Mouse (Mus musculus): ENCODE results near the gene Ttc7b.
A peak's percentile ranks its signal among the peaks of the same experiment; 100 is the strongest.

The Ttc7b gene

GRCm38 (mm10) chr12:100325618-100326017 lies 195.0 kb downstream of the Ttc7b start:
- no peak for DNase-seq

DNA sequence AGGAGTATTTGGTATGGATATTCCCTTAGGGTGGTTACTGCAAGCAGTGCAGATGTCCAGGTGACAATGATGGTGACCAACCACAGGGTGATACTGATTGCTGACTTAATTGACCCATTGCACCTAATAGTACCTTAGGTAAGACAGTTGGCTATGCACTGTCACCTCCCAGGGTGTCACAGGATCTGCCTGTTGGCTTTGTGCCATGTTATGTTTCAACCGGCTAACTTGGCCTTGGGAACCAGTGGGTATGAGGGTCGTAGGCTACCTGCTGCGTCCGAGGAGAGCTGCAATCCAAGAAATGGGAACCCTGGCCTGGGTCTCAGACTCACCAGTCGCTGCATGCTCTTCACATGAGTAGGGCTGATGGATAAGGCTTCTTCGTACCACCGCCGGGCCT lies 195.4 kb downstream of the Ttc7b start:
- no peak for DNase-seq

GRCm38 (mm10) chr12:100323641-100324040 lies 197.0 kb downstream of the Ttc7b start:
- DNase-seq: no peak

- DNase-seq: no peak
These were observed 198.4 kb downstream of the Ttc7b start for GRCm38 (mm10) chr12:100322225-100322624.

- DNase-seq: no peak
These were observed 199.1 kb downstream of the Ttc7b start for GRCm38 (mm10) chr12:100321545-100321944.

DNA sequence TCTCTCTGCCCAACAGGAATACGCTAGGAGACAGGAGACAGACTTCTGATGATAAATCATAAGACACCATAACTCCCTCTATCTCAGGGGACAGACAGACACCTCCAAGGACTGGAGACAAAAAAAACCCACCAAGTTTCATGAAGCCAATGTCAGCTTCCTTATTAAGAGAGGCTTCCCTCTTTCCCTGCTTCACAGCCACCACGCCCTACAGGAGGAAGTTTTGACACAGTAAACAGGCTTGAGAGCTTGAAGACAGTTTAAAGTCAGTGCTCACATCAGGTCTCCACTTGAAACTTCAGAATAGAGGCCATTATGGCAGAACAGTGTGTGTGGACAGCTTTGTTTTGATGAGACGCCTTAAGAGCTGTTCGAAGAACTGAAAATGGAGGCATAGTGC lies 200.9 kb downstream of the Ttc7b start:
- DNase-seq: no peak

DNA sequence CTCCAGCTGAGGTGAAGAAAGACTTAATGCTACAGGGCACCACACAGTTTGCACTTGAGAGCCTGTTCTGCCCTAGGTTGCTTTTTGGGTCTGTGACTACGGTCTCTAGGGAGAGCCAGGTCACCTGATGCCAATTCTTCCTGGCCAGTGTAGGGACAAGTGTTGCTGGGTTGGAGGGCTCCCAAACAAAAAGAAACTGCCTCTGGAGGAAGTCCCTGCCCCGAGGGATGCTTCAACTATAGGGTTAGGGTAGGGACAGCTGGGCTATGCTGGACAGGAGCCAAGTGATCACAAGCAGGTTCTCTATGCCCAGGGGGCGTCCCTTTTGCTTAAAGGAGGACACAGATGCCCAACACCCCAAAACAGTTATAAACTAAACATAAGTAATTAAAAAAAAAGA lies 202.7 kb downstream of the Ttc7b start:
- no peak for DNase-seq

- no peak for DNase-seq
These were observed 204.5 kb downstream of the Ttc7b start for GRCm38 (mm10) chr12:100316094-100316493.

DNA sequence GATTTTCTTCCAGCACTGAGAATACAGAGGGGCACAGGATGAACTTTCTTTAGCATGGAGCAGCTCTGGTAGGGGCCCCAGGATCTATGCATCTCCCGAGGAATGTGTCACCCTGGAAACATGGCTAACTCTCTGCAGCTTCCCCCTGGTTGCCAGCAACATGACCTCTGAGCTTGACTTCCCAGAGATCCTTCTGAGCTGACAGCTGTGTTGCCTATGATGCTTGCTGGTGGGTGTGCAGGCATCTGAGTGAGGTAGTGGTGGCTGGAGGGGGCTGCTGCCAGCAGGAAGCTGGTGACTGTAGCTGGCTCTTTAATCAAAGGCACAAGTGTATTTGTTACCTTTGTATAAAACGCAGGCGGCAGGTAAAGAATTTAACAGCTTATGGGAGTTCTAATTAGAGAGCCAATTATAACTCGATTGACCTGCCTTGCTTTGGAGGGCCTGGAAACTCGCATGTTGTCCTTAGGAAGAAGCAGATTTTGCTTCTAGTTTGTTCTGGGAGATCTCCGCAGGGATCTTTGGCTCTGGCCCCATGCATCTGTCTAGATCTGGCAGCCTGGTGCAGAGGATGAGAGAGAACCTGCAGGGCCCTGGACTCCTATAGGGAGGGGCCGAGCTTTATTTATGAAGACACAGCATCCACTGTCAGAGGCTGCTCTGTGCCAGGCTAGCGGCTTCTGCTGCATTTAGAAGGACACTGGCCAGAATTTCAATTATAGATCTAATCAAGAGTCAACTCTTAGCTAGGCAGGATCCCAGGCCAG lies 205.3 kb downstream of the Ttc7b start:
- DNase-seq: no peak

DNA sequence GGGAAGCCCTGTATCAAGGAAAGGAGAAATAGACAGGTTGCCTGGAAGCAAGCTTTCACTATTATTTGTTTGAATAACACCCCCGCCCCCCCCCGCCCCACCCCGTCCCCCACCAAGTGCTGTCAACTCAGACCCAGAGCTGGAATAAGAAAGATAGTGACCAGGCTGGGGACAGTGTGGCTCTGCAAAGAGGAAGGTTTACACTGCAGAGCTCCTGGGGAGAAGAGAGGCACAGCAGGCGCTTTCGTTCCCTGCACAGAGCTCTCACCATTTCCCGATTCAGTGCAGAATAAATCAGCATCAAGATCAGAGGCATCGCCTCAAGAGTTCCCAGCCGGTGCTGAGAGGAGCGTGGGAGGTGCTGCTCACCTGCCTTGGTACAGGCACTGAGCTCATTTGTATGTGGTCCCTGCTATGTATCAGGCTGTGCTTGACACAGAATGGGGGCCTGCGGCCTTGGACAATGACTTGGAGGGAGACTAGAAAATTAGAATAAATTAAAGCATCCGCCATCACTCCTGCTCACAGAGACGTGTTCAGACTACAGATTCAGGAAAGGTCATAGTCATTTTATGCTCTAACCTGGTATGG lies 206.7 kb downstream of the Ttc7b start:
- DNase-seq: no peak

DNA sequence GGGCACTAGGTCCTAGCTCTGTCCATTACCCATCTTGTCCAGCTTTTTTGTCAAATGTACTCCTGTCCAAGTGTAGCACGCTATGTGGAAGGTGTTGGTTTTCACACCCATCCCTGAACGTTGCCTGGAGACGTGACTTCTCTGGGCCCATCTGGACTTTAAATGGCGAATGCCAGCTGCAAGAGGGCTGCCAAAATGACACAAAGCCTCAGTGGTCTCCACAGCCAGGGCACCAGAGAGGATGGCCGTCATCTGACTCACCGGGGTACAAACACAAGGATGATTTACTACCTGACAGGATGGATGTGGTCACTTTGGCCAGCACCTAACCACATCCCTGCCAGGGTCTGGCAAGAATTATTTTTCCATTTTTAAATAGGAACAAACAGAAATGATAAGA lies 207.4 kb downstream of the Ttc7b start:
- no peak for DNase-seq

- DNase-seq: peak in 1 of 2 experiments; percentile 19
These were observed 209.9 kb downstream of the Ttc7b start for GRCm38 (mm10) chr12:100310471-100311392.

- DNase-seq: no peak
These were observed 211.4 kb downstream of the Ttc7b start for GRCm38 (mm10) chr12:100309201-100309600.

DNA sequence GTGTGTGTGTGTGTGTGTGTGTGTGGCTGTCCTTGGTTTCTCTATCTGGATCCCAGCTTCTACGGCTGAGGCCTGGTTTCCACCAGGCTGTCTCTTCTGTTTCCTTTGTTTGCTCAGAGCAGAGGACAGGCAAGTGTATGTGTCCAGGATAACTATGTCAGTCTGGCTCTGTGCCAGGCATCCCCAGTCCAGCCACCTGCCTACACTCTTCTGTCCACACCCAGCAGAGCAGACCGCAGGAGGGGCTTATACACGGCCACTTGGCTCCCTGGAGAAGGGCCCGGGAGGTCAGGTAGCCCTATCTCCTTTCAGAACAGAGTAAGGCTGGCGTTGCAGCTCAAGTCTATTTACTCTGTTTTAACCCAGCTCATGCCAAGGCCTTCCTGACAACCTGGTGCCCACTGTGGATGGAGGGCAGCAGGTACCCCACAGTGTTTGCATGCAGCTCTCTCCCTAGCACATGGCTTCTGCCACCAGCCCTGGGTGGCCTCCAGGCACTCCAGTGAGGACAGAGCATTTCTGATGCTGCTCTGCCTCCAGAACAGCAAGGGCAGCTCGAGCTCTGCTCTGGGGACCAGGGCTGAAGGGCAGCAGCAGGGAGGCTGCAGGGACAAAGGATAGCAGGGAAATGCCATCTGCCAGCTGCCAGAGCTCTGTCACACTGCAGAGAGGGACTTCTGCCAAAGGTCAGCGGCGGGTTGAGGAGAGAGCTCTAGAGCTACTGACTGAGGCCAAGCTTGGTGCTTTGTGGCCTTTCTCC lies 212.9 kb downstream of the Ttc7b start:
- DNase-seq: peak; percentile 45 to 53

GRCm38 (mm10) chr12:100306336-100306735 lies 214.3 kb downstream of the Ttc7b start:
- DNase-seq: no peak

GRCm38 (mm10) chr12:100305051-100305673 lies 215.5 kb downstream of the Ttc7b start:
- peak in 1 of 2 experiments; percentile 26 for DNase-seq

GRCm38 (mm10) chr12:100304280-100304679 lies 216.3 kb downstream of the Ttc7b start:
- no peak for DNase-seq

- no peak for DNase-seq
These were observed 217.5 kb downstream of the Ttc7b start for GRCm38 (mm10) chr12:100303141-100303540.

GRCm38 (mm10) chr12:100300446-100300845 lies 220.2 kb downstream of the Ttc7b start:
- no peak for DNase-seq

DNA sequence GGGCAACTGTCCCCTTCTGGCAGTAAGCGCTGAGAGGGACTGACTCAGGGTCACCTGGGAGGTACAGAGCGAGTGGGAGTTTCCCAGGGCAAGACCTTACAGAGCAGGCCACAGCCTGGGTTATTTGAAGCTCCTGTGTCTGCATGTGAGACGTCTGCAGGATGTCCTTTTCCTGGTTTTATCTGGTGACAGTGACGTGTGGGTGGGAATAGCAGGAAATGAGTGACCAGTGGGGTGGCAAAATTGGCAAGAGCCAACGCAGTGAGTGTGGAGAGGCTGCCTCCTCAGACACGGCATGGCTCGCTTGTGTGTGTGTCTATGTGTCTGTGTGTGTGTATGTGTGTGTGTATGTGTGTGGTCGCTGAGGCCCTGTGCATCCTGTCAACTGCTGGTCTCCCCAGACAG lies 221.3 kb downstream of the Ttc7b start:
- DNase-seq: peak; percentile 36 to 49

DNA sequence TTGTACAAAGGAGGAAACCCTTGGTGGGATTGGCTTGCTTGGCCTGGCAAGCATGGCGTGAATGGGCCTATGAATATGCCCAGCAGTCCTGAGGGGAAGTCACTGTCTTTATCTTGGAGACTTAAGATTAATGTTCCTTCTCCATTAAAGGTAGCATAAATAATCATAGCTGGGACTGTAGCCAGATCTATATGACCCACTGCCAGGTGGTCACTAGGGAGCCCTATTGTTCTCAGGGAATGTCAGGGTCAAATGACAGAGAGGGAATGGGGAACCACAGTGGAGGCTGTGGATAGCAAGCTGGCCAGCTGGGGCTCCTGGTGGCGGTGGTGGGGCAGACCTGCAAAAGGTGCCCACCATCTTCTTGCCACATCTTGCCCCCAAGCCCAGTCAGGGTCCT lies 221.8 kb downstream of the Ttc7b start:
- peak in 1 of 2 experiments; percentile 35 for DNase-seq

DNA sequence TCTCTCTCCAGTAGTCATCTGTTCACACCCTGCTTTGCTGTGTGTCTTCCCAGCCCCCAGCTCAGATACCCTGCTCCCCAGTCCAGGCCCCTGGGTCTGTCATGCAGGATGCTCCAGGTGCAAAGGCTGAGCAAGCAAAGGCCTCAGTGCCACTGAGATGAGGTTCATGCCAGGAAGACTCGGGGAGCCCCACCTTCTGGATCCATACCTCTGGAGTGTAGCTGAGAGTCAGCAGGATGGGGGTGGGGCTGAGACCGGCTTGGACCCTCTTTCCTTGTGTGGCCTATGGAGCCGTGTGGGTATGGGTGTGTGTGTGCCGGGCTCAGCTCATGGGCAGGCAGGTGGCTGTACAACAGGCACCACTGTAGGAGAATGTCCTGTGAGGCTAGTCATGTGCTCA lies 222.7 kb downstream of the Ttc7b start:
- DNase-seq: no peak
